Comparison of ENCODE assay signal across 23 mouse cellular contexts in the genomic region with DNA sequence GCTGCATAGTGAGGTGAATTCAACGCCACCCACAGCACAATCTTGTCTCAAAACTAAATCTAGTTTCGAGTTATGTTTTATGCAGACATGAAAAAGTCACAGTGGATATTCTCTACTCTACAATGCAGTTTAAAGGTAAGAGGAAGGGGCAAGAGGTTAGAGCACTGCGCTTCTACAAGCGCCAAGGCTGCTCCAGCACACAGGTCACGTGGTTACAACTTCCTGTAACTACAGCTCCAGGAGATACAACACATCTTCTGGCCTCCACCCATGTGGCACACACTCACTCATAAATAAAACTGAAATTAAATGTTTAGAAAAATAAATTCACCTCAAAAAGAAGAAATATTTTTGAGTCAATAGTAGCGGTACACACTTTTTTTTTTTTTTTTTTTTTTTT. TPM values are rescaled to one million over a fixed set of nuclear protein-coding genes. Genes with fewer than 3 reads are reported as not detected.
DNase-seq lines count a peak whose midpoint lies in the region; ATAC-seq and TF ChIP-seq lines count a peak whose summit lies in the region.
"Had no signal": no experiment of that assay in that cellular context is flagged by ENCODE, and none has a peak within 500 bp of the region (broad histone marks: within the 10 kb centered on the region; RNA-seq: fewer than 3 reads in every experiment).

No protein-coding gene starts in this region.

- TF ChIP-seq CTCF in stomach, postnatal 0 days (IDR thresholded peaks at IDR 0.05; ENCODE audit: low read depth) = no peak

- no peak overlapping the region for H3K4me2 ChIP-seq in stomach, postnatal 0 days (replicated peaks; ENCODE audit: low read depth)
- H3K4me2 ChIP-seq in forebrain, embryonic 15.5 days (replicated peaks) = no peak overlapping the region
- H3K4me2 ChIP-seq: embryonic facial prominence, embryonic 13.5 days; forebrain, embryonic 13.5 days; lung, embryonic 15.5 days; midbrain, embryonic 15.5 days; neural tube, embryonic 15.5 days had no signal

- TF ChIP-seq EP300 in stomach, postnatal 0 days (optimal IDR thresholded peaks at IDR 0.05) = no peak

- H3K9ac ChIP-seq in stomach, postnatal 0 days (ENCODE audit: low read length) = no peak overlapping the region
- H3K9ac ChIP-seq in forebrain, embryonic 15.5 days (replicated peaks) = no peak overlapping the region
- H3K9ac ChIP-seq: embryonic facial prominence, embryonic 13.5 days; forebrain, embryonic 13.5 days; liver, embryonic 14.5 days; lung, embryonic 15.5 days; midbrain, embryonic 15.5 days; neural tube, embryonic 15.5 days had no signal

- no peaks in the 10 kb centered on the region for H3K9me3 ChIP-seq in stomach, postnatal 0 days (ENCODE audit: control insufficient read depth, low read length)
- H3K9me3 ChIP-seq in forebrain, embryonic 15.5 days = no peaks in the 10 kb centered on the region
- H3K9me3 ChIP-seq: embryonic facial prominence, embryonic 13.5 days; forebrain, embryonic 13.5 days; lung, embryonic 15.5 days; midbrain, embryonic 15.5 days; neural tube, embryonic 15.5 days had no signal

- H3K36me3 ChIP-seq in stomach, postnatal 0 days (ENCODE audit: control insufficient read depth, insufficient read depth, low read length) = no peaks in the 10 kb centered on the region
- H3K36me3 ChIP-seq in forebrain, embryonic 15.5 days = no peaks in the 10 kb centered on the region
- H3K36me3 ChIP-seq: embryonic facial prominence, embryonic 13.5 days; lung, embryonic 15.5 days; midbrain, embryonic 15.5 days; neural tube, embryonic 15.5 days had no signal

- ATAC-seq in stomach, postnatal 0 days (ENCODE audit: low FRiP score, low TSS enrichment) = no peak
- ATAC-seq in megakaryocyte-erythroid progenitor cell, adult 5-6 weeks (replicated peaks; ENCODE audit: low FRiP score, low TSS enrichment, poor library complexity, severe bottlenecking) = no peak
- ATAC-seq in forebrain, embryonic 15.5 days (replicated peaks) = no peak
- ATAC-seq: forebrain, embryonic 13.5 days; hindbrain, embryonic 16.5 days; midbrain, embryonic 15.5 days had no signal

- H3K4me3 ChIP-seq in stomach, postnatal 0 days (ENCODE audit: low read depth, low read length) = no peak overlapping the region
- no peak overlapping the region for H3K4me3 ChIP-seq in forebrain, embryonic 15.5 days
- H3K4me3 ChIP-seq: embryonic facial prominence, embryonic 13.5 days; erythroblast, embryonic 14.5 days; forebrain, embryonic 13.5 days; gastrocnemius, adult 2 months; left cerebral cortex, adult 2 months; lung, embryonic 15.5 days; midbrain, embryonic 15.5 days; myocyte; neural tube, embryonic 15.5 days had no signal

- 80% methylated on average over 6 of the region's 6 CpGs for WGBS in stomach, postnatal 0 days
- 85% methylated on average over 6 of the region's 6 CpGs for WGBS in forebrain, embryonic 15.5 days

- H3K27me3 ChIP-seq in stomach, postnatal 0 days (ENCODE audit: control insufficient read depth, insufficient read depth, low read length) = no peaks in the 10 kb centered on the region
- H3K27me3 ChIP-seq in forebrain, embryonic 15.5 days = no peaks in the 10 kb centered on the region
- H3K27me3 ChIP-seq: embryonic facial prominence, embryonic 13.5 days; forebrain, embryonic 13.5 days; midbrain, embryonic 15.5 days; neural tube, embryonic 15.5 days had no signal

- no peaks in the 10 kb centered on the region for H3K4me1 ChIP-seq in stomach, postnatal 0 days (replicated peaks; ENCODE audit: control insufficient read depth, insufficient read depth)
- peaks cover 7% of the 10 kb centered on the region; the same call in 1 of the 2 replicates for H3K4me1 ChIP-seq in forebrain, embryonic 15.5 days

- peak; percentile 29 for DNase-seq in lung, postnatal 36 days
- no peak for DNase-seq in lung, adult 18-20 months
- DNase-seq in T-cell, adult 2 months (ENCODE audit: low spot score) = peak; percentile 48
- DNase-seq in naive thymus-derived CD4-positive, alpha-beta T cell, adult 2 months (ENCODE audit: low read depth) = peak; percentile 70
- no peak for DNase-seq in stomach, postnatal 0 days (ENCODE audit: low spot score)
- DNase-seq in embryo, embryonic 11 days = no peak
- DNase-seq: cerebellum, adult 18-20 months; kidney, adult 11 months; layer of hippocampus, adult 9-11 months; lung, postnatal 4 days had no signal

- H3K27ac ChIP-seq in stomach, postnatal 0 days (replicated peaks) = no peak overlapping the region
- H3K27ac ChIP-seq in forebrain, embryonic 15.5 days (replicated peaks) = no peak overlapping the region
- H3K27ac ChIP-seq: embryonic facial prominence, embryonic 13.5 days; forebrain, embryonic 13.5 days; gastrocnemius, adult 2 months; left cerebral cortex, adult 2 months; liver, embryonic 14.5 days; lung, embryonic 15.5 days; midbrain, embryonic 15.5 days; neural tube, embryonic 15.5 days had no signal

RNA-seq across cellular contexts. Expression of a gene that starts 4.8 kb away (rescaled TPM):
- 9.9 and 10.9 TPM in 2 replicates for polyA plus RNA-seq in stomach, postnatal 0 days (2015; fragmentation: Nextera tagmentation; extraction: Ambion mirVana)
- 1.1 and 2.3 TPM in 2 replicates for total RNA-seq in megakaryocyte-erythroid progenitor cell, adult 5-6 weeks (2014; fragmentation: Nextera tagmentation)
- 1.1 and 1.3 TPM in 2 replicates for total RNA-seq in megakaryocyte-erythroid progenitor cell, adult 5-6 weeks (2017)
- polyA plus RNA-seq in forebrain, embryonic 15.5 days (2015; fragmentation: Nextera tagmentation; extraction: Ambion mirVana) = 111 and 115 TPM in 2 replicates

RNA-seq across cellular contexts. Expression of a gene that starts 53.5 kb away (rescaled TPM):
- 10.5 and 11.9 TPM in 2 replicates for polyA plus RNA-seq in stomach, postnatal 0 days (2015; fragmentation: Nextera tagmentation; extraction: Ambion mirVana)
- total RNA-seq in megakaryocyte-erythroid progenitor cell, adult 5-6 weeks (2014; fragmentation: Nextera tagmentation) = 40.1 and 42.9 TPM in 2 replicates
- 23.8 and 24.5 TPM in 2 replicates for total RNA-seq in megakaryocyte-erythroid progenitor cell, adult 5-6 weeks (2017)
- polyA plus RNA-seq in forebrain, embryonic 15.5 days (2015; fragmentation: Nextera tagmentation; extraction: Ambion mirVana) = 11.0 and 11.2 TPM in 2 replicates

RNA-seq across cellular contexts. Expression of a gene that starts 54.1 kb away (rescaled TPM):
- polyA plus RNA-seq in stomach, postnatal 0 days (2015; fragmentation: Nextera tagmentation; extraction: Ambion mirVana) = 29.4 and 31.9 TPM in 2 replicates
- 32.3 and 35.0 TPM in 2 replicates for total RNA-seq in megakaryocyte-erythroid progenitor cell, adult 5-6 weeks (2014; fragmentation: Nextera tagmentation)
- total RNA-seq in megakaryocyte-erythroid progenitor cell, adult 5-6 weeks (2017) = 47.2 and 79.6 TPM in 2 replicates
- polyA plus RNA-seq in forebrain, embryonic 15.5 days (2015; fragmentation: Nextera tagmentation; extraction: Ambion mirVana) = 55.4 and 62.4 TPM in 2 replicates

Comparison
In these comparisons a context has a peak if more than half of its experiments do, and no peak if none do; other contexts are left out.
1. DNase-seq: peak in lung, postnatal 36 days (single experiment), T-cell, adult 2 months (single experiment) and naive thymus-derived CD4-positive, alpha-beta T cell, adult 2 months (single experiment); none in lung, adult 18-20 months (0 of 2), stomach, postnatal 0 days (single experiment) and embryo, embryonic 11 days (single experiment).